Mouse (Mus musculus) left cerebral cortex, adult 18-20 months (tissue): ENCODE results near the gene Ccr7. TPM values are rescaled to one million over a fixed set of nuclear protein-coding genes. Genes with fewer than 3 reads are reported as not detected.

Experiments used
- DNase-seq, 2 experiments: peaks; one replicate each; pipeline ENCODE4 v3.0.0; 2021 to 2022; ENCODE audit warnings: low spot score in 2 of 2, mixed read lengths in 1 of 2
- total RNA-seq, 2 experiments: library from RNA; stranded (reverse); gene quantifications; 2 replicates each; pipeline ENCODE4 v1.2.3; 2021

The Ccr7 gene
- total RNA-seq, 2 experiments from 2014 or later, result 0.49 TPM; not detected in 1

- no peak for DNase-seq
These were observed 36.5 kb downstream of the Ccr7 start for GRCm38 (mm10) chr11:99118420-99118819.

- DNase-seq, result no peak
These were observed 37.0 kb downstream of the Ccr7 start for GRCm38 (mm10) chr11:99117907-99118306.

GRCm38 (mm10) chr11:99115940-99116339, 38.9 kb downstream of the Ccr7 start:
- no peak for DNase-seq

- no peak for DNase-seq
These were observed 41.8 kb downstream of the Ccr7 start for GRCm38 (mm10) chr11:99113111-99113510.

GRCm38 (mm10) chr11:99112700-99113099, 42.2 kb downstream of the Ccr7 start:
- DNase-seq, result no peak

- DNase-seq, result no peak
These were observed 43.2 kb downstream of the Ccr7 start for GRCm38 (mm10) chr11:99111631-99112030.

GRCm38 (mm10) chr11:99111155-99111554, 43.7 kb downstream of the Ccr7 start:
- peak; percentile 70 to 78 for DNase-seq

- no peak for DNase-seq
These were observed 44.3 kb downstream of the Ccr7 start for GRCm38 (mm10) chr11:99110370-99111110.

- DNase-seq, result no peak
These were observed 46.6 kb downstream of the Ccr7 start for GRCm38 (mm10) chr11:99108296-99108695.

GRCm38 (mm10) chr11:99105981-99106726, 48.7 kb downstream of the Ccr7 start:
- no peak for DNase-seq

- DNase-seq, result no peak
These were observed 50.1 kb downstream of the Ccr7 start for GRCm38 (mm10) chr11:99104609-99105410.

- no peak for DNase-seq
These were observed 52.2 kb downstream of the Ccr7 start for GRCm38 (mm10) chr11:99102575-99103270.

GRCm38 (mm10) chr11:99101693-99102092, 53.2 kb downstream of the Ccr7 start:
- DNase-seq, result no peak

GRCm38 (mm10) chr11:99100215-99100614, 54.7 kb downstream of the Ccr7 start:
- DNase-seq, result no peak

GRCm38 (mm10) chr11:99099516-99099915, 55.4 kb downstream of the Ccr7 start:
- no peak for DNase-seq

GRCm38 (mm10) chr11:99098924-99099323, 56.0 kb downstream of the Ccr7 start:
- DNase-seq, result no peak

GRCm38 (mm10) chr11:99096996-99097774, 57.7 kb downstream of the Ccr7 start:
- DNase-seq, result no peak

- DNase-seq, result no peak
These were observed 58.5 kb downstream of the Ccr7 start for GRCm38 (mm10) chr11:99096417-99096816.

- no peak for DNase-seq
These were observed 59.1 kb downstream of the Ccr7 start for GRCm38 (mm10) chr11:99095759-99096158.
